Mouse (Mus musculus) heart, adult 2 months (tissue): ENCODE data around the gene Zscan2.

ENCODE experiments used
- CTCF ChIP-seq: fragments of 200-600 bp; IDR thresholded peaks from 2 replicates; pipeline ENCODE4 v1.8.1; 2022; ENCODE audit warnings: antibody characterized with exemption, mild to moderate bottlenecking, moderate library complexity
- POLR2A ChIP-seq: fragments of 200-500 bp; IDR thresholded peaks from 2 replicates; pipeline ENCODE4 v1.6.1; 2011; ENCODE audit warnings: mild to moderate bottlenecking, low read depth, low read length, control low read depth; ENCODE audit not compliant: insufficient read depth

DNA sequence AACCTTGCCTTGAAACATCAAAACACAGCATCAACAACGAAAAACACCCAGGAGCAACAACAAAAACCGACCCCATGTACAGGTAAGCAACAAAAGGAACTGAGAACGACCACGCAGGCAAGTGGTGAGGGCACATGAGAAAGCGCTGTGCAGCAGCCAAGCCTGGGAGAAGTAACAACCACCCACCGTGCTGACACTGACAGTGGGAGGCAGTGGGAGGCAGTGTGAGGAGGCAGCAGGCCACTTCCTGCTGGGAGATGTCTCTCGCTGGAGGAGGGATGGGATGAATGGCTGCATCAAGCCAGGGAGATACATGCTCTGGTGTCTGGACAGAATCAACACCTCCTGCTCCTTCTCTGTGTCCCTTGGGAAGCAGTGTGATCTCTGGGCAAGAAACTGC is 36.4 kb downstream of the Zscan2 start:
- TF ChIP-seq CTCF = no peak
- TF ChIP-seq POLR2A = no peak
